Mouse (Mus musculus) ES-Bruce4 (cell line): Measurements from ENCODE around the gene Nat8l.

ENCODE experiments used
- CTCF ChIP-seq: IDR thresholded peaks from one replicate; pipeline ENCODE4 v1.8.1; 2011; ENCODE audit warnings: low read depth, low read length
- EP300 ChIP-seq: IDR thresholded peaks from 2 replicates; pipeline ENCODE4 v1.6.1; 2011; ENCODE audit warnings: low read depth, low read length; ENCODE audit not compliant: insufficient read depth
- POLR2A ChIP-seq: IDR thresholded peaks from one replicate; pipeline ENCODE4 v1.8.1; 2011; ENCODE audit warnings: low read length; ENCODE audit not compliant: insufficient read depth

GRCm38 (mm10) chr5:33955868-33956267, 39.9 kb upstream of the Nat8l start:
- TF ChIP-seq CTCF (no peak), EP300 (no peak), POLR2A (no peak)
